Comparison of ENCODE assay signal across 32 mouse cellular contexts in the genomic region with DNA sequence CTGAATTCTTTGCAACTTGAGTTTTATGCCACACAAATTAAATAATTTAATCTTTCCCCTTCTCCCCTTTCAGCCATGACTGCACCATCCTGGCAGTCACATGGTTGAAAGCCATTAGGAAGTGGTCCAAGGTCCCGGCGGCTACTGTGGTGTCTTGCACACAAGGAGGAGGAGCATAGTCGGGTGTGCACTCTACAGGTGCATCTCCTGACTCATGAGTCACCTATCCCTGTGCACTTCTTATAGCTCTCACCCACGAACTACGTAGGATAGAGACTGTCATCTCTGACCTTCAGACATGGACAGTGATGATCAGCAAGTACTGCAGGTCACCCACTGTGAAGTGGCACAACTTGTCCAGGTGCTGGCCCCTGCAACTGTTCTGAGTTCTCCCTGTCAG.
"Had no signal": no experiment of that assay in that cellular context is flagged by ENCODE, and none has a peak within 500 bp of the region (broad histone marks: within the 10 kb centered on the region; RNA-seq: fewer than 3 reads in every experiment).

No protein-coding gene starts in this region.

- H3K27me3 ChIP-seq: limb, embryonic 12.5 days; limb, embryonic 13.5 days; limb, embryonic 15.5 days; liver, embryonic 12.5 days; liver, embryonic 13.5 days; liver, embryonic 15.5 days; lung, embryonic 15.5 days; megakaryocyte, embryonic 14.5 days; midbrain, embryonic 12.5 days; midbrain, embryonic 13.5 days; midbrain, embryonic 15.5 days; neural tube, embryonic 12.5 days had no signal

- H3K4me2 ChIP-seq: limb, embryonic 12.5 days; limb, embryonic 13.5 days; limb, embryonic 15.5 days; liver, embryonic 11.5 days; liver, embryonic 12.5 days; liver, embryonic 13.5 days; liver, embryonic 15.5 days; lung, embryonic 14.5 days; lung, embryonic 15.5 days; midbrain, embryonic 11.5 days; midbrain, embryonic 12.5 days; midbrain, embryonic 13.5 days; midbrain, embryonic 15.5 days; neural tube, embryonic 12.5 days had no signal

- H3K4me1 ChIP-seq: liver, embryonic 12.5 days; liver, embryonic 15.5 days; lung, embryonic 15.5 days; midbrain, embryonic 10.5 days; midbrain, embryonic 12.5 days; midbrain, embryonic 13.5 days; midbrain, embryonic 15.5 days; neural tube, embryonic 12.5 days had no signal

- H3K27ac ChIP-seq: limb, embryonic 10.5 days; limb, embryonic 12.5 days; limb, embryonic 13.5 days; limb, embryonic 15.5 days; liver, embryonic 12.5 days; liver, embryonic 13.5 days; liver, embryonic 14.5 days; liver, embryonic 15.5 days; lung, embryonic 15.5 days; macrophage; midbrain, embryonic 10.5 days; midbrain, embryonic 12.5 days; midbrain, embryonic 13.5 days; midbrain, embryonic 15.5 days; neural tube, embryonic 12.5 days had no signal

- H3K4me3 ChIP-seq: limb, embryonic 10.5 days; limb, embryonic 12.5 days; limb, embryonic 13.5 days; limb, embryonic 15.5 days; liver, embryonic 12.5 days; liver, embryonic 13.5 days; liver, embryonic 15.5 days; lung, embryonic 15.5 days; megakaryocyte, embryonic 14.5 days; midbrain, embryonic 10.5 days; midbrain, embryonic 12.5 days; midbrain, embryonic 13.5 days; midbrain, embryonic 15.5 days; myocyte; neural tube, embryonic 12.5 days had no signal

- ATAC-seq: liver, embryonic 12.5 days; liver, postnatal 0 days; lung, postnatal 0 days; midbrain, embryonic 13.5 days; midbrain, embryonic 15.5 days; midbrain, embryonic 16.5 days had no signal

- H3K9ac ChIP-seq: limb, embryonic 12.5 days; limb, embryonic 13.5 days; limb, embryonic 15.5 days; liver, embryonic 12.5 days; liver, embryonic 13.5 days; liver, embryonic 14.5 days; liver, embryonic 15.5 days; liver, postnatal 0 days; lung, embryonic 14.5 days; lung, embryonic 15.5 days; midbrain, embryonic 12.5 days; midbrain, embryonic 13.5 days; midbrain, embryonic 15.5 days; neural tube, embryonic 12.5 days had no signal

- H3K36me3 ChIP-seq: limb, embryonic 10.5 days; limb, embryonic 12.5 days; limb, embryonic 13.5 days; limb, embryonic 15.5 days; liver, embryonic 12.5 days; liver, embryonic 13.5 days; liver, embryonic 15.5 days; lung, embryonic 15.5 days; midbrain, embryonic 10.5 days; midbrain, embryonic 12.5 days; midbrain, embryonic 13.5 days; midbrain, embryonic 15.5 days; neural tube, embryonic 12.5 days had no signal

- H3K9me3 ChIP-seq: limb, embryonic 10.5 days; limb, embryonic 12.5 days; limb, embryonic 13.5 days; limb, embryonic 15.5 days; liver, embryonic 12.5 days; liver, embryonic 13.5 days; liver, embryonic 15.5 days; lung, embryonic 15.5 days; megakaryocyte, embryonic 14.5 days; midbrain, embryonic 10.5 days; midbrain, embryonic 12.5 days; midbrain, embryonic 13.5 days; midbrain, embryonic 15.5 days; neural tube, embryonic 12.5 days had no signal

- DNase-seq: left cerebral cortex, postnatal 4 days; liver; liver, embryonic 13.5 days; liver, postnatal 0 days; lung, adult 18-20 months; lung, adult 2 months; lung, embryonic 14.5 days; lung, postnatal 10 days; lung, postnatal 14 days; lung, postnatal 36 days; lung, postnatal 4 days; midbrain, embryonic 14.5 days had no signal
